Mouse (Mus musculus) stomach, embryonic 16.5 days (tissue): Measurements from ENCODE around the gene Arid3a. TPM values are rescaled to one million over a fixed set of nuclear protein-coding genes. Genes with fewer than 3 reads are reported as not detected.

Source experiments
- ATAC-seq: fragments of 200-750 bp; cut with Nextera tagmentation; 2 replicates; pipeline ENCODE4 v1.8.0; 2017; ENCODE audit warnings: moderate number of reproducible peaks, moderate TSS enrichment; ENCODE audit not compliant: insufficient read depth, low FRiP score
- H3K27ac ChIP-seq: fragments of 300-500 bp; sonication (generic); 2 replicates; pipeline ENCODE4 v1.5.1; 2014; ENCODE audit warnings: low read length
- H3K27me3 ChIP-seq: fragments of 300-500 bp; sonication (generic); 2 replicates; pipeline ENCODE4 v1.6.1; 2014; ENCODE audit warnings: low read length, control low read depth, mixed read lengths; ENCODE audit not compliant: control insufficient read depth, insufficient read depth
- H3K36me3 ChIP-seq: fragments of 300-500 bp; sonication (generic); 2 replicates; pipeline ENCODE4 v1.6.1; 2014; ENCODE audit warnings: low read length; ENCODE audit not compliant: control insufficient read depth, insufficient read depth
- H3K4me1 ChIP-seq: fragments of 300-500 bp; sonication (generic); 2 replicates; pipeline ENCODE4 v1.6.1; 2014; ENCODE audit warnings: low read length, control low read depth, mixed read lengths; ENCODE audit not compliant: control insufficient read depth, insufficient read depth
- H3K4me2 ChIP-seq: fragments of 300-500 bp; sonication (generic); 2 replicates; pipeline ENCODE4 v1.6.1; 2014; ENCODE audit warnings: low read depth, low read length, mixed read lengths
- H3K4me3 ChIP-seq: fragments of 300-500 bp; sonication (generic); replicated peaks from 2 replicates; pipeline ENCODE4 v1.5.1; 2014; ENCODE audit warnings: mild to moderate bottlenecking, low read length
- H3K9ac ChIP-seq: fragments of 300-500 bp; sonication (generic); 2 replicates; pipeline ENCODE4 v1.6.1; 2014; ENCODE audit warnings: low read length
- H3K9me3 ChIP-seq: fragments of 300-500 bp; sonication (generic); replicated peaks from 2 replicates; pipeline ENCODE4 v1.6.1; 2016; ENCODE audit warnings: low read length, control low read depth; ENCODE audit not compliant: control insufficient read depth
- WGBS: fragments of 180-500 bp; shearing (Covaris S2); extraction: QIAGEN DNeasy Blood & Tissue Kit; methylation state at CpG from one replicate; pipeline ENCODE4 v1.1.7; 2014; 5-methylcytosine and 5-hydroxymethylcytosine counted together
- polyA plus RNA-seq: library from polyadenylated mRNA; unstranded; fragments of >200 nt; fragmentation: Nextera tagmentation; extraction: Ambion mirVana; gene quantifications from 2 replicates; pipeline ENCODE4 v1.2.1, GENCODE M21; 2015

Arid3a gene
- polyA plus RNA-seq, 1 experiment from 2014 or later = 5.2 TPM

DNA sequence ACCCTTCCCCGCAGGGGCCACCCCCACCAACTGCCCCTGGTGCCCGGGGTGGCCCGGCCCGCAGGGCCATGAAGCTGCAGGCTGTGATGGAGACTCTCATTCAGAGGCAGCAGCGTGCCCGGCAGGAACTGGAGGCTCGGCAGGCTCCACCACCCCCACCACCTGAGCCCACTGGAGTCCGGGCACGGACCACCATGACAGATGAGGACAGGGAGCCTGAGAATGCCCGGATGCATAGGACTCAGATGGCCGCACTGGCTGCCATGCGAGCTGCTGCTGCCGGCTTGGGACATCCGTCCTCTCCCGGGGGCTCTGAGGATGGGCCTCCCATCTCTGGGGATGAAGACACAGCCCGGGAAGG, 4.0 kb downstream of the Arid3a start:
- Histone ChIP-seq H3K4me3 (no peak overlapping the region), H3K9ac (no peak overlapping the region), H3K4me2 (no peak overlapping the region), H3K4me1 (peaks cover 54% of the 10 kb centered on the region), H3K36me3 (peaks cover 13% of the 10 kb centered on the region; the same call in 1 of the 2 replicates), H3K27me3 (no peaks in the 10 kb centered on the region), H3K9me3 (no peaks in the 10 kb centered on the region), H3K27ac (no peak overlapping the region)
- ATAC-seq = no peak
- 91% methylated on average over 16 of the region's 16 CpGs for WGBS

DNA sequence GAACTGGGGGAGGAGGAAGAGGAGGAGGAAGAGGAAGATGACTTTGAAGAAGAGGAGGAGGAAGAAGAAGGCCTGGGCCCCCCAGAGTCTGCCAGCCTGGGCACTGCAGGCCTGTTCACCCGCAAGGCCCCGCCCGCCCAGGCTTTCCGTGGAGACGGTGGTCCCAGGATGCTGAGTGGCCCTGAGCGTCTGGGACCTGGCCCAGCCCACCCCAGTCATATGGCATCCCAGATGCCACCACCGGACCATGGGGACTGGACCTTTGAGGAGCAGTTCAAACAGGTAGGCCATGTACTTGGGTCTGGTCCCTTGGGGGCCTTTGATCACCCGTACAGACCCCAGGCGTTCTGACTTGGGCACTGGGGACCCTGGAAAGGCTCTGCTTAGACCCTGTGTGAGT, 5.0 kb downstream of the Arid3a start:
- no peak overlapping the region for H3K9ac ChIP-seq
- ATAC-seq = no peak
- H3K4me1 ChIP-seq = peaks cover 59% of the 10 kb centered on the region
- H3K27ac ChIP-seq = no peak overlapping the region
- H3K36me3 ChIP-seq = peaks cover 13% of the 10 kb centered on the region; the same call in 1 of the 2 replicates
- no peaks in the 10 kb centered on the region for H3K9me3 ChIP-seq
- H3K27me3 ChIP-seq = no peaks in the 10 kb centered on the region
- no peak overlapping the region for H3K4me3 ChIP-seq
- no peak overlapping the region for H3K4me2 ChIP-seq
- 74% methylated on average over 9 of the region's 9 CpGs for WGBS

DNA sequence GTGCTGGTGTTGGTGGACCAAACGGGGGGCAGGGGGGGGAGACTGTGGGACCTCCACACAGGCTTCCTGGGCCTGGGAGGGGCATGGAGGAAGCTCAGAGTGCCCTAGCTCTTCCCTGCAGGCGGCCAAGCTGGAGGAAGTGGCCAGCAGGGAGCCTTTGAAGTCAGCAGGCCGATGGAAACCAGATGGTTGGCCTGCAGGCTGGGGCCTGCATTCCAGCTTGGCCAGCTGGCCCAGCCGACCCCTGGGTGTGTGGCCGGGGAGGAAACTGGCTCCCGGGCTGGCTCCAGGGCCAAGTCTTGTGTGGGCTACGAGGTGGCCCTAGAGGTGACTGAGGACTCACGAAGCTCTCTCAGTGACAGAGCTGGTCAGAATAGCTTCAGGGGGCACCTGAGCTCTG, 5.9 kb downstream of the Arid3a start:
- no peak overlapping the region for H3K4me3 ChIP-seq
- H3K9me3 ChIP-seq = no peaks in the 10 kb centered on the region
- WGBS = 18% methylated on average over 8 of the region's 8 CpGs
- peak overlapping the region; percentile 27; the same call in 1 of the 2 replicates for H3K4me2 ChIP-seq
- no peaks in the 10 kb centered on the region for H3K27me3 ChIP-seq
- H3K4me1 ChIP-seq = peaks cover 63% of the 10 kb centered on the region
- ATAC-seq = peak; percentile 5; the same call in 1 of the 2 replicates
- H3K9ac ChIP-seq = peak overlapping the region; percentile 54
- H3K27ac ChIP-seq = peak overlapping the region; percentile 73
- peaks cover 13% of the 10 kb centered on the region; the same call in 1 of the 2 replicates for H3K36me3 ChIP-seq

DNA sequence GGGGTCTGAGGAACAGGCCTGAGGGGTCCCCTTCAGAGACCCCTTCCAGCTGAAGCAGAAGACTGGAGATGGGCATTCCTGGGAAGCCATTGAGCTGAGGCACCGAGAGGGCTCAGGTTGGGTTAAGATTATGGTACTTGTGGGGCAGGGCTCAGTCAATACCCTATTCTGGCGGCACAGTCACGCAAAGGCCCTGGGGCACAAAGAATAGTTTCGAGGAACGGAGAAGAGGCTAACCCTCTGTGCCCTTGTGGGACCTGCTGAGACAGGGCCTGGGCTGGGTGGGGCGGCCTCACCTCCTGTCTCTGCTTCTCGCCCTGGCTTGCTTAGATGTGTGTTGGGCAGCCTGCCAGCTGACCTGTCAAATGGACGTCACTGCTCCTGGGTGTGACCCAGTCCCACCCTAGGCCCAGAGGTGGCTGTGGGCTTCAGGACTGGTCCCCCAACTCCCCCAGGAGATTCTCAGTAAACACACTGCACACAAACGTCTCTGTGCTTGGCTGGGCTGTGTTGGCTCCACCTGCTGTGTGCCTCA, 6.4 kb downstream of the Arid3a start:
- Histone ChIP-seq H3K9me3 (no peaks in the 10 kb centered on the region), H3K27ac (peak overlapping the region; percentile 73), H3K4me1 (peaks cover 67% of the 10 kb centered on the region), H3K4me3 (no peak overlapping the region), H3K4me2 (peak overlapping the region; percentile 27; the same call in 1 of the 2 replicates), H3K36me3 (peaks cover 13% of the 10 kb centered on the region; the same call in 1 of the 2 replicates), H3K9ac (peak overlapping the region; percentile 54; the same call in 1 of the 2 replicates), H3K27me3 (no peaks in the 10 kb centered on the region)
- WGBS = 61% methylated on average over 9 of the region's 9 CpGs
- no peak for ATAC-seq

DNA sequence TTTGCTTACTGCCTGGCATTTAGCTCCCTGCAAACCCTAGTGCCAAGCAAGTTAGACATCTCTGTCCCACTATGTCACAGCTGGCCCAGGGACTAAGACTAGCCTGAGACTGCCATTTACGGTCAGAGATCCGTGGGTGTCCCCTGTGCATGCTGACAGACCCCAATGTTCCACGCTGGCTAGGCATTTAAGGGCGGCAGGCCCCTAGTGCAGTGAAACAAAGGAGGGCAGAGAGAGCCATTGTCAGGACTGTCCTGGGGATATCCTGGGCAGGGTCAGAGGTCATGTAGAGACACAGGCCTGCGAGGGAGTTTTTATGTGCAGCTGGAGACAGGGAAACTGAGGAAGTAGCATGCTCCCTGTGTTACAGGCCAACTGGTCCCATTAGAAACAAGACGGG, 7.0 kb downstream of the Arid3a start:
- H3K36me3 ChIP-seq = peaks cover 13% of the 10 kb centered on the region; the same call in 1 of the 2 replicates
- H3K4me3 ChIP-seq = no peak overlapping the region
- no peak for ATAC-seq
- peak overlapping the region; percentile 73 for H3K27ac ChIP-seq
- H3K9ac ChIP-seq = 0 out of 2 replicates have a peak overlapping the region, but pooled peaks have one; percentile 9
- H3K9me3 ChIP-seq = no peaks in the 10 kb centered on the region
- WGBS = 75% methylated on average over 6 of the region's 6 CpGs
- peaks cover 65% of the 10 kb centered on the region for H3K4me1 ChIP-seq
- no peak overlapping the region for H3K4me2 ChIP-seq
- no peaks in the 10 kb centered on the region for H3K27me3 ChIP-seq

- peak; percentile 53 for ATAC-seq
- Histone ChIP-seq H3K4me2 (no peak overlapping the region), H3K27ac (peak overlapping the region; percentile 73), H3K36me3 (peaks cover 13% of the 10 kb centered on the region; the same call in 1 of the 2 replicates), H3K9me3 (no peaks in the 10 kb centered on the region), H3K27me3 (no peaks in the 10 kb centered on the region), H3K4me3 (no peak overlapping the region), H3K4me1 (peaks cover 61% of the 10 kb centered on the region), H3K9ac (0 out of 2 replicates have a peak overlapping the region, but pooled peaks have one; percentile 34)
- 41% methylated on average over 13 of the region's 13 CpGs for WGBS
Observed at GRCm38 (mm10) chr10:79934272-79934721, 7.5 kb downstream of the Arid3a start.

DNA sequence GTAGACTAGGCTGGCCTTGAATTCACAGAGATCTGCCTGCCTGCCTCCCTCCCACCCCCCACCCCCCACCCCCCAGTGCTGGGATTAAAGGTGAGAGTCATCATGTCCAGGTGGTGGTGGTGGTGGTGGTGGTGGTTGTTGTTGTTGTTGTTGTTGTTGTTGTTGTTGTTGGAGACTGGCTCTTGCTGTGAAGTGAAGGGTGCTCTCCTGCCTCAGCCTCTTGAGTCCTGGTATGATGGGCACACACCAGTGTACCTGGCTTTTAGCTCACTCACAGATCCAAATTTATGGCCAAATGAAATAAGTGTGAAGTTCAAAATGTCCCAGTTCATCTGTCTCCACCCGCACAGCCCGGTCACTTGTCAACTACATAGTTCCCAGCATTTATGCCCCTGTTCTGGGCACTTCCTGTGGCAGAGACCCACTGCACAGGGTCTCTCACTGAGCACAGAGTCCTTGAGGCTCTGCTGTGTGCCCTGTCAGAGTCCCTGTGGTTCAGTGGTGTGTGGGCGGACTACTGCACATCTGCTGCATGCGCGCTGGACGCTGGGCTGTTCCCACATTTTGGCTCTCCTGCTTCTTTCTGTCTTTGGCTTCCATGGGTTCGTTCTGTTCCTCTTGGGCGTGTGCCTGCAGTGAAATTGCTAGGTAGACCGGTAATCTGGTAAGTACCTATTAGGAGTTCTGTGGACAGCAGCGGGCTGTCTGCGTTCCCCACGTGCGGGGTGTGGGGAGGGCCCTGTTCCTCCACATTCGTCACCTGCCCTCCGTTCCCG, 8.1 kb downstream of the Arid3a start:
- H3K4me1 ChIP-seq = peaks cover 59% of the 10 kb centered on the region

DNA sequence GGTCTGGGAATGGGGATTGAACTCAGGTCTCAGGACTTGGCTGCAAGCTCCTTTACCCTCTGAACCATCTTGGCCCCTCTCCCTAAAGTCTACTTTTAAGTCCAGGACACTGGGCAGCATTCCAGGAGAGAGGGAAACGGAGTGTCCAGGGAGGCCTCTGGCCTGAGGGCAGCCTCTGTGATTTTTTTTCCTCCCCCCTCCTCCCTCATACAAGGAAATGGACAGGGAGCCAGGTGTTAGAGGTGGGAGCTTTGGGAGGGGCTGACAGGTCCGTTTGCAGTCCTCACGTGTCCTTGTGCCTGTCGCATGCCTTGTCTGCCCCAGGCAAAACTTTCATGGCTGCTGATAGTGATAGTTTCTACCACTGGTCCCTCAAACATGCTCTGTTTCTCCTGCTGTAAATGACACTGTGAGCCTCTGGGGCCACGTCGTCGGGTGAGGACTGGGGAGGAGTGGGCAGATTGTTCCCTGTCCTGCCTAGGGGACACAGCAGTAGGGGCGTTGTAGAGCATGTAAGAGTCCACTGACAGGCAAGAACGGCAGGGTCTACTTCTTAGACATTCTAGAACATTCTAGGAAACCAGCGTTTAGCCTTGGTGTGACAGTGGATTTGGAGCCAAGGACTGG, 9.6 kb downstream of the Arid3a start:
- no peaks in the 10 kb centered on the region for H3K27me3 ChIP-seq
- no peak for ATAC-seq
- WGBS = 51% methylated on average over 10 of the region's 10 CpGs
- peaks cover 59% of the 10 kb centered on the region for H3K4me1 ChIP-seq
- no peaks in the 10 kb centered on the region for H3K9me3 ChIP-seq
- H3K36me3 ChIP-seq = peaks cover 9% of the 10 kb centered on the region; the same call in 1 of the 2 replicates
- H3K9ac ChIP-seq = 0 out of 2 replicates have a peak overlapping the region, but pooled peaks have one; percentile 0
- H3K27ac ChIP-seq = peak overlapping the region; percentile 53
- H3K4me3 ChIP-seq = no peak overlapping the region
- H3K4me2 ChIP-seq = 0 out of 2 replicates have a peak overlapping the region, but pooled peaks have one; percentile 0

More for the DNA sequence above, 8.1 kb downstream of the Arid3a start:
- Histone ChIP-seq H3K27ac (peak overlapping the region; percentile 73), H3K36me3 (peaks cover 13% of the 10 kb centered on the region; the same call in 1 of the 2 replicates), H3K4me2 (no peak overlapping the region), H3K9me3 (no peaks in the 10 kb centered on the region), H3K4me3 (no peak overlapping the region), H3K9ac (no peak overlapping the region), H3K27me3 (no peaks in the 10 kb centered on the region)
- WGBS = 80% methylated on average over 16 of the region's 16 CpGs
- no peak for ATAC-seq
